In the genomic region with DNA sequence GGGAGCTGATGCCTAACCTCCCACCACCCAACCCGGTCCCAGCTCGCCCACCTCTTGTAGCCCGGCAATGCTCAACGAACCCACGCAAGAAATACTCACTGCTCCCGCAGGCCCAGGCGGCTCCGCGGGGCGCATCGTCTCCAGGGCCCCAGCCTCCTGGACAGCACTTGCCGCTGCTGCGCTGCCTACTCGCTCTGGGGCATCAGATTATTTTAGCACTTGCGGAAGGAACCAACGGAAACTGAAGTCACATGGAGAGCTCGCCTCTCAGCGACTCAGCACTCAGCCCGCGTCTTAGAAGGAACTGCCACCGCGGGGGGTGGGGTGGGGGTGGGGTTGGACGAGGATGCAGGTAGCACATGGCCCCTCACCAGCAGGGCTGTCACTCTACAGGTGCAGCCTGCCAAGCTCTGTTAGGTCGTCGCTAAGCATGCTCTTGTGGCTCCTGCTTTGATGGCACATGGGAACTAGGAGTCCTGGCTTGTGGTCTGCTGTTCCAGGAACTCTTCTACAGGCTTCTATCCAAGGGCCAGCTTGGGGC, we compare ENCODE assay signal across 8 mouse cellular contexts. TPM values are rescaled to one million over a fixed set of nuclear protein-coding genes. Genes with fewer than 3 reads are reported as not detected.
DNase-seq lines count a peak whose midpoint lies in the region; ATAC-seq and TF ChIP-seq lines count a peak whose summit lies in the region.

Nrros (minus strand) TSS at position 314 of the 541 bp plus-strand sequence.

- ATAC-seq in hindbrain, embryonic 16.5 days = peak; percentile 58; the same call in 1 of the 2 replicates
- ATAC-seq in limb, embryonic 11.5 days (ENCODE audit: insufficient number of reproducible peaks, low FRiP score, low TSS enrichment, low read depth) = no peak
- no peak for ATAC-seq in midbrain, embryonic 11.5 days (ENCODE audit: low FRiP score)

- DNase-seq in gastrocnemius, adult 18-20 months (ENCODE audit: low spot score) = peak; percentile 28
- DNase-seq in gastrocnemius, postnatal 10 days = no peak
- peak; percentile 41 for DNase-seq in cerebellum, adult 8-10 months
- peak; percentile 49 for DNase-seq in forelimb bud, embryonic 11.5 days (ENCODE audit: low read depth, low spot score)
- DNase-seq in limb, embryonic 11.5 days (ENCODE audit: low spot score) = peak; percentile 49
- peak; percentile 85 for DNase-seq in midbrain, embryonic 11.5 days (ENCODE audit: low spot score, missing footprints)
- peak; percentile 83 to 87 for DNase-seq in spleen, adult 2 months (ENCODE audit: low read depth in 1 of 2, low spot score in 2 of 2)

- no peak within 1 kb of the TSS for H3K27ac ChIP-seq in hindbrain, embryonic 16.5 days (ENCODE audit: low read depth, low read length)
- no peak within 1 kb of the TSS for H3K27ac ChIP-seq in limb, embryonic 11.5 days (replicated peaks; ENCODE audit: low read depth, low read length)
- no peak within 1 kb of the TSS for H3K27ac ChIP-seq in midbrain, embryonic 11.5 days (ENCODE audit: low read depth, low read length)
- peak within 1 kb of the TSS; percentile 98 for H3K27ac ChIP-seq in spleen, adult 2 months (ENCODE audit: insufficient read depth, low read length)

- peak; percentile 98 for TF ChIP-seq POLR2A in spleen, adult 2 months (IDR thresholded peaks at IDR 0.05; ENCODE audit: low read depth, low read length)

- no peak for TF ChIP-seq CTCF in spleen, adult 2 months (IDR thresholded peaks at IDR 0.05; ENCODE audit: extremely low read depth, insufficient read depth, insufficient read length, insufficient replicate concordance)

- peaks cover 6% of the 10 kb centered on the region for H3K27me3 ChIP-seq in hindbrain, embryonic 16.5 days (replicated peaks; ENCODE audit: control insufficient read depth, insufficient read depth, low read length)
- H3K27me3 ChIP-seq in limb, embryonic 11.5 days (ENCODE audit: control insufficient read depth, insufficient read depth, low read length) = no peaks in the 10 kb centered on the region
- peaks cover 3% of the 10 kb centered on the region; the same call in 1 of the 2 replicates for H3K27me3 ChIP-seq in midbrain, embryonic 11.5 days (ENCODE audit: control insufficient read depth, insufficient read depth, low read length)
- no peaks in the 10 kb centered on the region for H3K27me3 ChIP-seq in spleen, adult 2 months (ENCODE audit: control insufficient read depth, insufficient read depth, low read length)

- H3K9ac ChIP-seq in hindbrain, embryonic 16.5 days (ENCODE audit: low read depth, low read length) = peak within 1 kb of the TSS; percentile 65
- H3K9ac ChIP-seq in limb, embryonic 11.5 days (ENCODE audit: low read length) = peak within 1 kb of the TSS; percentile 52
- peak within 1 kb of the TSS; percentile 47 for H3K9ac ChIP-seq in midbrain, embryonic 11.5 days (ENCODE audit: low read length)

- under 1% methylated on average over 25 of the region's 25 CpGs for WGBS in hindbrain, embryonic 16.5 days
- 3% methylated on average over 25 of the region's 25 CpGs for WGBS in limb, embryonic 11.5 days
- WGBS in midbrain, embryonic 11.5 days = 4% methylated on average over 25 of the region's 25 CpGs
- 1% methylated on average over 25 of the region's 25 CpGs for WGBS in spleen, adult 2 months

- H3K36me3 ChIP-seq in hindbrain, embryonic 16.5 days (ENCODE audit: control insufficient read depth, insufficient read depth, low read length) = no peaks in the 10 kb centered on the region
- no peaks in the 10 kb centered on the region for H3K36me3 ChIP-seq in limb, embryonic 11.5 days (ENCODE audit: control insufficient read depth, insufficient read depth, low read length)
- H3K36me3 ChIP-seq in midbrain, embryonic 11.5 days (ENCODE audit: control insufficient read depth, insufficient read depth, low read length) = no peaks in the 10 kb centered on the region
- peaks cover 5% of the 10 kb centered on the region; the same call in 1 of the 2 replicates for H3K36me3 ChIP-seq in spleen, adult 2 months (ENCODE audit: control insufficient read depth, insufficient read depth, low read length)

- H3K4me3 ChIP-seq in hindbrain, embryonic 16.5 days (ENCODE audit: low read length) = peak within 1 kb of the TSS; percentile 46
- peak within 1 kb of the TSS; percentile 33 for H3K4me3 ChIP-seq in limb, embryonic 11.5 days (ENCODE audit: low read depth, low read length)
- H3K4me3 ChIP-seq in midbrain, embryonic 11.5 days (ENCODE audit: low read depth, low read length) = peak within 1 kb of the TSS; percentile 22
- peak within 1 kb of the TSS; percentile 90 for H3K4me3 ChIP-seq in spleen, adult 2 months (ENCODE audit: extremely low read depth, insufficient read depth, insufficient read length)

- H3K4me2 ChIP-seq in hindbrain, embryonic 16.5 days (ENCODE audit: low read length) = peak within 1 kb of the TSS; percentile 80
- peak within 1 kb of the TSS; percentile 76 for H3K4me2 ChIP-seq in limb, embryonic 11.5 days (ENCODE audit: low read depth, severe bottlenecking)
- H3K4me2 ChIP-seq in midbrain, embryonic 11.5 days = peak within 1 kb of the TSS; percentile 44

- H3K9me3 ChIP-seq in hindbrain, embryonic 16.5 days (ENCODE audit: control insufficient read depth, low read length) = no peaks in the 10 kb centered on the region
- no peaks in the 10 kb centered on the region for H3K9me3 ChIP-seq in limb, embryonic 11.5 days (ENCODE audit: control insufficient read depth, low read length)
- H3K9me3 ChIP-seq in midbrain, embryonic 11.5 days (ENCODE audit: control insufficient read depth, low read length) = no peaks in the 10 kb centered on the region

- H3K4me1 ChIP-seq in hindbrain, embryonic 16.5 days (ENCODE audit: control insufficient read depth, insufficient read depth, low read depth, low read length) = peaks cover 5% of the 10 kb centered on the region
- 0 out of 2 replicates have a peak, but pooled peaks cover 3% of the 10 kb centered on the region for H3K4me1 ChIP-seq in limb, embryonic 11.5 days (ENCODE audit: control insufficient read depth, insufficient read depth, low read length)
- peaks cover 5% of the 10 kb centered on the region; the same call in 1 of the 2 replicates for H3K4me1 ChIP-seq in midbrain, embryonic 11.5 days (ENCODE audit: control insufficient read depth, insufficient read depth, low read length)
- peaks cover 14% of the 10 kb centered on the region; the same call in 1 of the 2 replicates for H3K4me1 ChIP-seq in spleen, adult 2 months (ENCODE audit: control insufficient read depth, insufficient read depth, insufficient read length)

RNA-seq across cellular contexts. Expression of gene Nrros, which starts in this region (rescaled TPM):
- 1 to 10 TPM; 1.3 to 2.1 TPM for total RNA-seq in gastrocnemius, adult 18-20 months (2021)
- total RNA-seq in gastrocnemius, postnatal 10 days (2021) = 1 to 10 TPM; 7.4 to 9.0 TPM
- polyA plus RNA-seq in hindbrain, embryonic 16.5 days (2015; fragmentation: Nextera tagmentation; extraction: Ambion mirVana) = 7.7 and 9.7 TPM in 2 replicates
- polyA plus RNA-seq in limb, embryonic 11.5 days (2014; fragmentation: Nextera tagmentation; extraction: Ambion mirVana) = 10.1 and 11.5 TPM in 2 replicates
- polyA plus RNA-seq in midbrain, embryonic 11.5 days (2014; fragmentation: Nextera tagmentation; extraction: Ambion mirVana) = 7.4 and 10.3 TPM in 2 replicates
- polyA plus RNA-seq in spleen, adult 2 months (2012; rRNA removed) = 105 and 133 TPM in 2 replicates

Comparison
In these comparisons a context has a peak if more than half of its experiments do, and no peak if none do; other contexts are left out.
1. H3K4me3 ChIP-seq: peak in every context shown above with its lines; median percentile 90 in spleen, adult 2 months; 46 in hindbrain, embryonic 16.5 days; 33 in limb, embryonic 11.5 days; 22 in midbrain, embryonic 11.5 days.